Mouse (Mus musculus): ENCODE measurements at regions not wholly inside any gene's neighbourhood (a gene's known extent, or its start where the extent isn't known, plus 50 kb on each side); places are given as distances from the start of the nearest gene placed in this dataset.
A peak's percentile ranks its signal among the peaks of the same experiment; 100 is the strongest.
"Not testable (repeated sequence)": the region's sequence is repeated elsewhere in the genome, so short reads cannot be mapped to it uniquely, and the experiment has no call there.

- no peak for DNase-seq
Observed at GRCm38 (mm10) chr5:64701219-64701779, 101.9 kb upstream of the Klf3 start.

- peak; percentile 61 for DNase-seq
Observed at GRCm38 (mm10) chr5:64701780-64702231, 101.4 kb upstream of the Klf3 start.

- DNase-seq, result not testable (repeated sequence)
Observed at GRCm38 (mm10) chr5:64702404-64702803, 100.8 kb upstream of the Klf3 start.

GRCm38 (mm10) chr5:64703091-64703872 lies 99.9 kb upstream of the Klf3 start:
- DNase-seq, result peak; percentile 35

GRCm38 (mm10) chr5:64704144-64704543 lies 99.0 kb upstream of the Klf3 start:
- peak; percentile 82 for DNase-seq

- DNase-seq, result no peak
Observed at GRCm38 (mm10) chr5:64706586-64706985, 96.6 kb upstream of the Klf3 start.

GRCm38 (mm10) chr5:64709146-64709545 lies 94.0 kb upstream of the Klf3 start:
- no peak for DNase-seq

GRCm38 (mm10) chr5:64710236-64710635 lies 93.0 kb upstream of the Klf3 start:
- no peak for DNase-seq

GRCm38 (mm10) chr5:64710968-64711367 lies 92.2 kb upstream of the Klf3 start:
- DNase-seq, result no peak

- no peak for DNase-seq
Observed at GRCm38 (mm10) chr5:64714221-64714653, 89.0 kb upstream of the Klf3 start.

GRCm38 (mm10) chr5:64714710-64715109 lies 88.5 kb upstream of the Klf3 start:
- DNase-seq, result no peak

- DNase-seq, result no peak
Observed at GRCm38 (mm10) chr5:64716551-64716950, 86.6 kb upstream of the Klf3 start.

GRCm38 (mm10) chr5:64722211-64722610 lies 81.0 kb upstream of the Klf3 start:
- DNase-seq, result no peak

GRCm38 (mm10) chr5:64727847-64728246 lies 75.3 kb upstream of the Klf3 start:
- DNase-seq, result no peak

GRCm38 (mm10) chr5:64732356-64732755 lies 70.8 kb upstream of the Klf3 start:
- no peak for DNase-seq

GRCm38 (mm10) chr5:64736985-64737384 lies 66.2 kb upstream of the Klf3 start:
- DNase-seq, result no peak

- DNase-seq, result no peak
Observed at GRCm38 (mm10) chr5:64738096-64738780, 65.0 kb upstream of the Klf3 start.

GRCm38 (mm10) chr5:64738781-64739310 lies 64.3 kb upstream of the Klf3 start:
- DNase-seq, result no peak

- no peak for DNase-seq
Observed at GRCm38 (mm10) chr5:64739311-64740261, 63.6 kb upstream of the Klf3 start.

- no peak for DNase-seq
Observed at GRCm38 (mm10) chr5:64744041-64744440, 59.1 kb upstream of the Klf3 start.

- no peak for DNase-seq
Observed at GRCm38 (mm10) chr5:64744455-64744854, 58.7 kb upstream of the Klf3 start.

GRCm38 (mm10) chr5:64747461-64747860 lies 55.7 kb upstream of the Klf3 start:
- no peak for DNase-seq
